Mouse (Mus musculus) megakaryocyte progenitor cell, adult 5-6 weeks (primary cell): Measurements from ENCODE around the gene Letm1. TPM values are rescaled to one million over a fixed set of nuclear protein-coding genes. Genes with fewer than 3 reads are reported as not detected.
A peak's percentile ranks its signal among the peaks of the same experiment; 100 is the strongest.

Experiments used
- ATAC-seq: replicated peaks from 2 replicates; pipeline ENCODE4 v1.8.0; 2016; ENCODE audit warnings: mild to moderate bottlenecking, moderate TSS enrichment, inconsistent platforms; ENCODE audit not compliant: poor library complexity
- total RNA-seq, 2 experiments: library from RNA; stranded (forward) in 1 of 2; stranded (reverse) in 1 of 2; fragments of 157-497, 149-512 nt in 1 of 2; fragments of 200-1000 nt in 1 of 2; gene quantifications; 2 replicates each; pipeline versions ENCODE4 v1.2.3 to v1.2.4; 2015 to 2017

Gene Letm1
- total RNA-seq, 2 experiments from 2014 or later = 16.2 to 22.2 TPM

DNA sequence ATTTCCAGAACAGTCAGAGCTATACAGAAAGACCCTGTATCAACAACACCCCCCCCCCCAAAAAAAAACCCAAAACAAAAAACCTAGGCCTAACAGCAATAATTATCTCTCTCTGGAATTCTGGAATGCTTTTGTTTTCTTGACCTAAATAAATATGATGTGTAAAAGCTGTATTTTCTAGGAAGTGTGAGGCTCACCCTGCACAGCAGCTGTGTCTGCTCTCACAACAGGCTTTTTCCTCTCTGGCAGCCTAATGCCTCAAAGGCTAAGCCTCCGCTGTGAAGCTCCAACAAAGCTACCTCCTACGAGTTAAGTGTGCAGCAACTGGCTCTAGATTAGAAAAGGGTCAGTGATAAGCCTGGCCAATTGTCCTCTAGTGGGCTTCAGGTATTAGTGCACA is 73.6 kb downstream of the Letm1 start:
- ATAC-seq = no peak

DNA sequence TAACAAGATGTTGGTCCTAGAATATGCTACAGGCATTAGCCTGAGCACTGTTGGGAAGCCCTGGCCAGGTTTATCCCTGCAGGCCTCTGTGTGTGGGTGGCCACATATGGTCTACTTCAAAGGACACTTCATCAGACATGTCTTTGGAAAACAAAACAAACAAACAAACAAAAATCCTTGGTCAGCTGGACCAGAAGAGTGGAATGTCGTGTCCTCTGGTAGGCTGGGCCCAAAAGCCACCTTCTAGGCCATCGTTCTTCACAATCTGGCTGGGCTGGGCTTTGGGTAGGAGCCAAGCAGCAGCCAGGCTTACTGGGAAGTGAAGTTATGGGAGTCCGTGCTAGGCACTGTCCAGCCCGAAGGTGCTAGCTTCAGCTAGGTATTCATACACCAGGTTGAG is 75.5 kb downstream of the Letm1 start:
- ATAC-seq = no peak

DNA sequence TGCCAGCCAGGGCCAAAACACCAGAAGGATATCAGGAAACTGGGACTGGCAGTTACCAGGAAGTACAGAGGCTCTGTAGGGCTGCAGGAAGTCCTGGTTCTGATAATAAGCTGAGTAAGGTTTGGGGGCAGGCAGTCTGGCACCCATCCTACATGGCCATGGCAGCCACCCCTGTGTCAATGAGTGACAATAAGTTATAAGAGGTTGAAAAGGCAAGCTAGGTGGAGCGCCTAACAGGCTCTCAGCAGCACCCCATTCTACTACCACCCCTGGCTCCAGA is 76.3 kb downstream of the Letm1 start:
- ATAC-seq = 0 out of 2 replicates have a peak, but pooled peaks have one; percentile 34

DNA sequence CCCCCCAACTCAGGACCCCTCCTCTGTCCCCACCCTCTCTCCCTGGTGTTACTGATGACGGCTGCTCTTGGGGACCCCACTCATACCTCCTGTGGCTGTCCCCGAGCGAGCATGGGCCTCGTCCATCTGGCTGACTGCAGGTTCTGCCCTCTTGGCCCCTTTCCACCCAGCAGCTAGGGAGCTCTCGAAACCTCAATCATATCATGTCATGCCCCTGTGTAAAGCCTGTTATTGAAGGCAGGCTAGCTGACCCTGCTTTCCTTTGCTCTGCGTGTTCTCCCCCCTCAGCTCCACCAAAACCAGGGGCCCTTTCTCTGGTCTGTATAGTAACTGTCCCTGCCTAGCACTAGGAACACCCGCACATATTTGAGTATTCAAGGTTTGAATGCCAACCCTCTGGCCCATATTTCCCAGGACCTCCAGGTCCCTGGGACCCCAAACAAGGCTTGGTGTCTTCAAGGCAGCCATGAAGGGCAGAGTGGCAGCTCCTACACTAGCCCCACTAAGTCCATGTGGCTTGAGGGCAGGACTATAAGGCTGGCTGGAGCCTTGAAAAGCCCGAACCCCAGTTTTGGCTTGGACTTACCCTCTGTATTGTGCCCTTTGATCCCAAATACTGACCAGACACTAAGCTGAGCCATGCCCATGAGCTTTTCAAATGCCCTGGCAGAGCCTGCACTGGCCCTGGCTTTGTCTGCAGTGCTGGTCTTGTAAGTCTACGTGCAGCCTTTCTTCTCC is 76.8 kb downstream of the Letm1 start:
- no peak for ATAC-seq

DNA sequence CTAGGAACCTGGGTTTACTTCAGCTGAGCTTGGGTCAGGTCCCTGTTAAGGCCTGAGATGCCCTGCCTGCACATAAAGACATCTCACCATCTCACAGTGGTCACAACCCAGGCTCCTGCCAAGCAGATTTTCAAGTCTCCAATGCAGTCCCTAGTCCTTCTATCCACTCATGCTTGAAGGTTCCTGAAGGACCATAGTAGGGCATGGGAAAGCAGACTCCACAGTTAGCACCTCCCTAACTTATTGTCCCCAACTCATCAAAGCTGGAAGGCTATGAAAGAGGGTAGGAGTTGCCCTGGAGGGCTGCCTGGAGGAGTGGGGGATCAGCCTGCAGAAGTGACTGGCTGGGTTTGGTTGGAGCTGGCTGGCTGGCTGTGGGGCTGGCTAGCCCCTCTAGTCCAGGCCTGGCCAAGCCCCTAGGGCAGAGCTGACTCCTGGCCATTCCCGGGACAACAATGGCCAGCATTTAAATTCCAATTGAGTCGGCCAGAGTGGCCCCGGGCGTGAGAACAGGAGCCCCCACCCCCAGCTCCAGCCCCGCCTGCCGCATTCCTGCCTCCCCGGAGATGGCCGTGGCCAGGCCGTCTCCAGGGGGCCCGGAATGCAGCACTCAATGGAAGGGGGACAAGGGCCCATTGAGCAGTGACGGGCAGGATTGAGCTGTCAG is 77.5 kb downstream of the Letm1 start:
- ATAC-seq = no peak

DNA sequence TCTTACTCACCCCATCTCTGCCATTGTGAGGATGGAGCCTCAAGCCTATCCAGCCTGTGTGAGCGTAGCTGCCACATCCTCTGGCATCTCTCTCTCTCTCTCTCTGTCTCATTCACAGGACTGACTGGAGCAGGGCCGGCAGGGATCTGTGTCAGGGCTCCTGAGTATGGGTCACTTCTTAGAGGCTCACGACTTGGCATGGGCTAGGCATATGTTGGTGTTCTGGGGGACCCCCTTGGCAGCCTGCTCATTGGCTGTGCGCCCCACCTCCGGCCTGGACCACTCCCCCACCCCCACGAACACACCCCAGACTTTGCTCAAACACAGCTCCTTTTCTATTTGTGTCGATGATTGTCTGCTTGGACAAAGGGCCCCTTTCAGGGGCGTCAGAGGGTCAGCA is 78.6 kb downstream of the Letm1 start:
- no peak for ATAC-seq

DNA sequence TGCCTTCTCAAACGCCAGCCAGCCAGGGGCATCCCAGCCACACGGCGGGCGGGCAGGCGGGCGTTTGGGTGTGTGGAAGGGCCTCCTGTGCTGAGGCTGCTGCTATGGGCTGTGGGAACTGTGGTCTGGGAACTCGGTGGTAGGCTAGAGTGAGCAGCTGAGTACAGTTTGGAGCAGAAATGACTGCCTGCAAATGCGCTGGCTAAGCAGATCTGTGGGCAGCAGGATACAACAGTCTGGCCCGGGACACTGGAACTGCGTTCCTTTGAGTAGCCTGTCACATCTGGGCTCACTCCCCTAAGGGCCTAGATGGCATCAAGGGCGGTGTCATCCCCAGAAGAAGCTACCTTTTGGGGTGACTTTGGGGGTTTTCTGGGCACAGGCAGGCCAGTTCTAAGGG is 80.8 kb downstream of the Letm1 start:
- ATAC-seq = no peak

DNA sequence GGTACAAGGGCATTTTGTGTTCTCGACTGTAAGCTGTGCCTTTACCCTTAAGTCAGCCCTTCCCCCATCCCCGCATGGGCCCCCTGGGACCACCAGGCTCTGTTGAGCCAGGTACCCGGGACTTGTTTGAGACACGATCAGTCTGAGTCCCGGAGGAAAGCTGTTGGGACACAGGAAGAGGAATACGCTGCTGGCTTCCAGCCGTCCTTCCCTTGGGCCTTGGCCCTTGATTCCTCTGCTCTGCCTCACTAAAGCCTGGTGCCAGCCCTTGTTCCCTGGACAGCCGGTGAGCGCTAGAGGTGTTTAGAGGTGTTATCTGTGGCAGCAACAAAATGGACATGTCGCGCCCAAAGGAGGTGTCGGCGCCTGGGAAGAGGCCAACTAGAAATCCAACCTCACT is 82.6 kb downstream of the Letm1 start:
- no peak for ATAC-seq

DNA sequence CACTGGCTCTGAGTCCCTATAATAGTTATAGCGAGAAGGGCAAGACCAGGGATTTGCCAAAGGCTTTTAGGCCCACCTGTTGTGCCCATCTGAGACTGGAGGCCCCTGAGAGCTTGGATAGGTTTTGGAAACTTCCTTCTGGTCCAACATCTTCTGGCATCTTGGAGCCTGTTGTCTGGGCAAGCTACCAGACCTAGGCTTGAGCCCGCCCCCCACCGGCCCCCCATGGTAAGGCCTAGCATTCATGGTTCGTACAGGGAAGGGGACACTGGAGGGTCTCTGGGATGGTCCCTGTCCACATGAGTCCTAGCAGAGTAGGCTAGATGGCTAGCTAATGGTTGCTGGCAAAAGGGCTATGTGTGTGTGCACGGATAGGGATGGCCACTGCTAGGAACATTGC is 83.9 kb downstream of the Letm1 start:
- no peak for ATAC-seq

DNA sequence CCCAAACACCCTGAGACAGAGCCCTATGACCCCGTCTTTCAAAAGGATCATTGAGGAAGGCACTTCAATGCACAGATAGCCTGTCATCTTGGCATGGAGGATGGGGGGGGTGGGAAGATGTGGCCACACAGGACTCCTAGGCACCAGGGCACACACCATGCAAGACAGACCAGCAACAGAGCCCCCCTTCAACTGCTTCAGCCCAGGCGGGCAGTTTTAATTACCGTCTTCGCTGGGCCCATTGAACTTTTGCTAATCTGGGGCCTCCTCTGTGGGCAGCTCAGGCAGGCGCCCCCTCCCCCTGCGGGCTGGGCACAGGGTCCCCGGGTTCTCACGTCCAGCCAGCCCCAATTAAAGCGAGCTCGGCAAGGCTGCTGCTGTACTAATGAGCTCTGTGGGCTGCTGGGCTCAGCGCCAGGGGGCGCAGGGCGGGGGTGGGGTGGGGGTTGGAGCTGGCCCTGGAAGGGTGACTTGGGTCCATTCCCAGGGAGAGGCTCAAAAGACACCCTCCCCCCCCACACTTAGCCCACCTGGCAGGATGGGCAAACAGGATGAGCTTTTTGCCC is 84.6 kb downstream of the Letm1 start:
- no peak for ATAC-seq

DNA sequence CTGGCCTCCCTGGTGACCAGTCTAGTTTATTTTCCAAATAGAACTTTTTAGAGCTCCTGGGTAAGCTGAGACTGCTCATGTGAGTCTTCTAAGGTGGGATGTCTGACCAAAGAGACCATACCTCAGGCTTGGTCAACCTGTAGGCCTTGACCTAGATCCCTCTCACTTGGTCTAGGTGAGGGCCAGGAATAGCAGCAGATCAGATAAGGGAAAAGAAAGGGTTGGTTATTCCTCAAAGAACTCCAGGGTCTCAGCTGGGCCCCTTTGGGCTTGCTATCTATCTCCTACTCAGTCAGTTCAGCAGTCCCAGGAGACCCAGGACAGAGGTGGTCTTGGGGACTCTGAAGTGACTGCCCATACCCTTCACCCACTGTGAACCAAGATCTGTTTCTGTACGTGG is 85.1 kb downstream of the Letm1 start:
- ATAC-seq = no peak

DNA sequence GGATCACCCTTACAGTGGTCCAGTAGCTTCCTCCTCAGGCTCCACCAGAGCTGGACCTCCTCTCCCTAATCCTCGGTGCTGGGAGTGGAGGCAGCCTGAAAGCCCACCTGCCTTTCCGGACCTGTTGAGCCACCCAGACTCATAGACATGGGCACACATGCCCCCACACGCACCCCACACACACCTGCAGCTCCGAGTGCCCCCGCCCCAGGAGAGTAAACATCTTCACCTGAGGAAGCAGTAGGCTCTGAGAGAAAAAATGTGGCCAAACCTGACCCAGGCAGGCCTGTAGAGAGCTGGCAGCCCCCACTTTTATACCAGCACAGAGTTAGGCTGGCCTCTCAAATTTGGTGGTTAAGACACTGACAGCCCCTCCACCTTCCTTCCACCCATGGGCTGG is 86.2 kb downstream of the Letm1 start:
- no peak for ATAC-seq

DNA sequence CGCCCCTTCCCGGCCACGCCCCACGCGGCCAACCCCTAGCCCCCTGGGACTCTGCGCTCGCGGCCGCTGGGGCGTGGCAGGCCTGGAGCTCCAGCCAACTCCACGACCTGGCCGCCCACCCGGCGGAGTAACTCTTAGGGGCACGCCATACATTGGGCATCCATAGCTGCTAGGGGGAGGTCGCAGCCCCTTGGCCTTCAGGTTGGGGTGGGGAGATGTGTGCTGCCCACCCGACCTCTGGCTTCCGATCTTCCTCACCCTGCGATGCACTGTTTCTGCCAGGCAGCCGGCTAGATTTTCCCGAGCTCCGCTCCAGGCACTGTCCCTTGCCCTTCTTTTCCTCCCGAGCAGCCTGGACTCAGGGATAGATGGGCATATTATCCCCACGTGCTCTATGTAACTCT is 86.9 kb downstream of the Letm1 start:
- no peak for ATAC-seq

DNA sequence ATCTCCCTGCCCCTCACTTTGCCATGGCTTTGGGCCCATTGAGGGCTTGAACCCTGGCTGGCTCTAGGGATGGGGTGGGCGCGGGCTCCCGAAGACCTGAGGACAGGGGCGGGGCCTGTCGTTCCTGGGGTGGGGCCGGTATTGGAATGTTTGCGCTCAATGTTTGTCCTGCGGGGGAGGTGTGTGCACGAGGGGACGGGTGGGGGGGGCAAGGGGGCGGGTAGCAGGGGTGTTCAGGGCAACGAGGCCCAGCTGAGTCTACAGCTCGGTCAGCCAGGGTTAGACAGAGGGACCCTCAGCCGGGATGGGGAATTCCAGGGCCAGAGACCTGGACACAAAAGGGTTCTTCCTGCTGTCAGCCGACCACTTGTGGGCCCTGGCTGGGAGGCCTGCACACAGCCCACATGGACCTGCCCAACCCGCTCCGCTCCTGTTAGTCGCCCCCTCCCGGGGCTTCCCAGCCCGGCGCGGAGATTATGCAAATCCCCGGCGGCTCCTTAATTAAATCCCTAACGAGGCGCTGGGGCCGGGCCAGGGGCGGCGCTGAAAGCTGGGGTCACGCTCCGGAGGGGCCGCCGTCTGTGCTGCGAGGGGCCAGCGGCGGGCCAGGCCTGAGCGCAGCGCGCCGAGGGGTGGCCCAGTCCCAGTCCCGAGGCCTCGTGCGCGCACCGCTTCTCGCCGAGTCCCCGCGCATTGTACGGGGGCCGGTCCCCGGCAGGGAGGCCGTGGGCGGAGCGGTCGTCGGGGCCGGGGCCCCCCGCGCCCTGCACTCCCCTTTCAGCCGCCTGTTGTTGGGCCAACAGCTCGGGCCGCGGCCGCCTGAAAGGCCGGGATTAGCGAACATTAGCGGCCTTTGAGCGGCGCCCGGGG is 87.5 kb downstream of the Letm1 start:
- ATAC-seq = no peak; the same call in 1 of the 2 replicates

DNA sequence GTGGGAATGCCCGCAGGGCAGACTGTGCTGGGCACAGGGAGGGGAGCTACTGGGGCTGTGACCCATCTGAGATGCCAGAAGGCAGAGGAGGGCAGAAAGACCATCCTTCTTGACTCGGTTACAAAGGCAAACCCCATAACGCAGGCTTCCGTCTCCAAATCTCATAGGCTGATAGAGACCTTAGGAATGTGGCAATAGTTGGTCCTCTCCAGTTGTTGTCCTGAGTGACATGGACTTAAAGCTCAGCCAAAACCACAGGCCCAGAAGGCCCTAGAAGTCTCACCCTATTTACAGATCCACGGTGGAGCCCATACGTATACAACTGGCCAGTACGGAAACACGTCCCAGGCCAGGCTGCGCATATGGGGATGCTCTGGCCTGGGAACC is 88.2 kb downstream of the Letm1 start:
- ATAC-seq = no peak

DNA sequence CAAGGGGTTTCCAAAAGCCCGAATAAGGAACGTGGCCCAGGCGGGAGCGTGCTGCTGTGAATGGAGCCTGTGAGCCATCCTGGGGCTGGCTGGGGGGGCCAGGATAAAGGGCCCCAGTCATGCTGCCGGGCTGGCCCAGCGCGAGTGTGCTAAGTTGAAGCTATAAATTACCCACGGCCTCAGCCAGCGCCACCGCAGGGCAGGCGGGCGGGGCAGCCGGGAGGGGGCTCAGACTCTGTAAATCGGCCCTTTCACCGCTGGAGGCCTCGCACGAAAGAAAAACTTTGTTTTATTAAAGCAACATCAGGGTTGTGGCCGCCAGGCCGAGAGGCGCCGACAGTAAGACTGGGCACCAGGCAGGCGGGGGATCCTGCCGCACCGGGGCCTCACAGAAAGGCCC is 90.2 kb downstream of the Letm1 start:
- ATAC-seq = peak; percentile 64

DNA sequence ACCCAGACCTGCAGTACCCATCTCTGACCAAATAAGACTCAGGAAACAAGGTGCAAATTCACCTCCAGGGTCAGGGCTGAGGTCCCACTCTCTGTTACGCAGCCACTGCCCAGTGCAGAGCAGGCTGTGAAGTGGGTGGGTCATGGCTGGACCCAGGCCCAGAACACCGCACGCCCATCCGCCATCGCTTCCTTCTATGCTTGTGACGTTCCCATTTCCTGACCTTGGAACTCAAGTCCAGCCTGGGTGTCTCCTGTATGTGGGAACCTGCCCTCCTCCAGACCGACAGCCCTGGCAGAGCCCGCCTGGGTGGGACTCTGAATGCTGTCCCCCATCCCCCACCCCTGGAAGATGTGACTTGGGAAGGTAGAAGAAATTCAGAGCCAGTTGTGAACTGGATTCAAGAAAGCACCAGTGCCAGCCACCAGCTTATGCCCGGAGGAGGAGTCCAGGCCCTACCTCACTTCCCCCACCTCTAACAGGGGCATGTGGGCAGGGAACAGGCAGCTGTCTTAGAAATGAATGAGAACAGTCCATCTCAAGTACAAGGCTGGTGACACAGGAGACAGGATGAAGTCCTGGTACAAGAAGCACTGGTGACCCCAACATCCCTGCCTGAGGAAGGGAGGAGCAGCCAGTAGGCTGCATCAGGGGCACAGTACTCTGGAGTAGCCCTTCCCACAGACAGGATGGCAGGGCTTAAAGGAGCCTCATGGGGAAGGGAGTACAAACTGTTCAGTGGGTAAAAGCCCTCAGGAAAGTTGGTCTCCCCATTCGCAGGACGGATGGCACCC is 92.6 kb downstream of the Letm1 start:
- no peak for ATAC-seq
